Mouse (Mus musculus) urinary bladder, postnatal 0 days (tissue): ENCODE measurements around the gene Ftcd. TPM values are rescaled to one million over a fixed set of nuclear protein-coding genes. Genes with fewer than 3 reads are reported as not detected.

ENCODE experiments used
- polyA plus RNA-seq: library from polyadenylated mRNA; unstranded; fragments of >200 nt; fragmentation: Nextera tagmentation; extraction: Ambion mirVana; gene quantifications from 2 replicates; pipeline ENCODE4 v1.2.1, GENCODE M21; 2015

Gene Ftcd
- polyA plus RNA-seq: 0.28 and 0.54 TPM in 2 replicates

GRCm38 (mm10) chr10:76575374-76575773, at the start of gene Ftcd:
TSS of gene Ftcd (plus strand) at chr10:76575648.

GRCm38 (mm10) chr10:76531375-76531774, 44.1 kb upstream of the Ftcd start, which contains the start of gene Lss:
TSS of gene Lss (plus strand) at chr10:76531588.

GRCm38 (mm10) chr10:76561972-76562371, 13.5 kb upstream of the Ftcd start, which contains the start of gene Spatc1l:
TSS of gene Spatc1l (plus strand) at chr10:76562272.

GRCm38 (mm10) chr10:76622928-76623680, 47.7 kb downstream of the Ftcd start, which contains the start of gene Col6a2:
TSS of gene Col6a2 (minus strand) at chr10:76623630.

Other genes with a start within 250 kb of the Ftcd start
- 7.4 TPM in 2 replicates for gene Dip2a, start 230.4 kb upstream of the Ftcd start, polyA plus RNA-seq
- not detected in 2 replicates for gene AC141477.1, start 135.2 kb upstream of the Ftcd start, polyA plus RNA-seq
- gene Pcnt, start 132.9 kb upstream of the Ftcd start, polyA plus RNA-seq: 3.7 and 5.2 TPM in 2 replicates
- gene 2610028H24Rik, start 126.6 kb upstream of the Ftcd start, polyA plus RNA-seq: not detected in 2 replicates
- 24.9 and 27.8 TPM in 2 replicates for gene Mcm3ap, start 106.7 kb upstream of the Ftcd start, polyA plus RNA-seq
- 3.1 and 3.4 TPM in 2 replicates for gene Ybey, start 106.5 kb upstream of the Ftcd start, polyA plus RNA-seq
- 27.7 and 57.3 TPM in 2 replicates for gene Lss, start 44.1 kb upstream of the Ftcd start, polyA plus RNA-seq
- not detected in 2 replicates for gene Spatc1l, start 13.4 kb upstream of the Ftcd start, polyA plus RNA-seq
- gene Col6a2, start 48.0 kb downstream of the Ftcd start, polyA plus RNA-seq: 347 and 388 TPM in 2 replicates
- 458 and 470 TPM in 2 replicates for gene Col6a1, start 150.5 kb downstream of the Ftcd start, polyA plus RNA-seq